Mouse (Mus musculus) megakaryocyte, embryonic 14.5 days (primary cell): Measurements from ENCODE around the gene Pdk4.

ENCODE experiments used
- FLI1 ChIP-seq: IDR thresholded peaks from 2 replicates; pipeline ENCODE4 v1.6.1; 2012; ENCODE audit warnings: low read length, inconsistent platforms, mixed read lengths
- GATA1 ChIP-seq: IDR thresholded peaks from 3 replicates; pipeline ENCODE4 v1.6.1; 2012; ENCODE audit warnings: mixed read lengths, low read length, inconsistent platforms, borderline replicate concordance

- TF ChIP-seq GATA1 (no peak), FLI1 (no peak)
These were observed 736 bp upstream of the Pdk4 start for GRCm38 (mm10) chr6:5496854-5497235.
